ENCODE assay signal across 18 mouse cellular contexts in the genomic region with DNA sequence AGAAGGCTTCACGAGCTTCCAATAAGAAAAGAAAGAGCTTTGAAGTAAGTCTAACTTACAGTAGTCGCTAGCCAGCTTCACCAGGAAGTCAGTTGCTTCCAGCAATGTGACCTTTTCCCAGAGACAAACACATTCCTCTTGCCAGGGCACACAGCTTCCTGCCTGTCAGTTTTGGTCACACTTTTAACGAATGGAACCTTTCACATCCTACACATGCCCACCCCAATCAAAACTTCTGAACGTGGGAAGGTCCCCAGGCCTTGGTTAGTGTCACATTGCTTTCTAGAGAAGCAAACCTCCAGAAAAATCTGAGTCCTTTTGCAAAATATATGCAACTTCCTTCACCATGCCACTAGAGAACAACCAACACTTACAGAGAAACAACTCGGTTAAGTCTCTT.
DNase-seq lines count a peak whose midpoint lies in the region; ATAC-seq and TF ChIP-seq lines count a peak whose summit lies in the region.
"Had no signal": no experiment of that assay in that cellular context is flagged by ENCODE, and none has a peak within 500 bp of the region (broad histone marks: within the 10 kb centered on the region; RNA-seq: fewer than 3 reads in every experiment).

No protein-coding gene starts in this region.

- no peak for ATAC-seq in heart, embryonic 11.5 days (replicated peaks; ENCODE audit: insufficient number of reproducible peaks, low FRiP score, low TSS enrichment)
- no peak for ATAC-seq in kidney, embryonic 14.5 days (ENCODE audit: low FRiP score, low TSS enrichment)
- ATAC-seq in common myeloid progenitor, adult 5-6 weeks (replicated peaks; ENCODE audit: low read depth, poor library complexity, severe bottlenecking): 0 out of 2 replicates have a peak, but pooled peaks have one; percentile 18
- no peak for ATAC-seq in hindbrain, postnatal 0 days
- ATAC-seq: forebrain, embryonic 14.5 days; inflammation-experienced regulatory T-cells, adult 6 months had no signal

- no peak for TF ChIP-seq CTCF in heart, adult 2 months (IDR thresholded peaks at IDR 0.05)
- TF ChIP-seq CTCF in hindbrain, postnatal 0 days (IDR thresholded peaks at IDR 0.05; ENCODE audit: low read depth): no peak

- no peaks in the 10 kb centered on the region for H3K36me3 ChIP-seq in heart, embryonic 11.5 days (ENCODE audit: control insufficient read depth, insufficient read depth, low read length)
- H3K36me3 ChIP-seq in heart, adult 2 months (ENCODE audit: control insufficient read depth, insufficient read depth, low read length): no peaks in the 10 kb centered on the region
- no peaks in the 10 kb centered on the region for H3K36me3 ChIP-seq in kidney, embryonic 14.5 days (ENCODE audit: control insufficient read depth, insufficient read depth, low read length)
- no peaks in the 10 kb centered on the region for H3K36me3 ChIP-seq in hindbrain, postnatal 0 days (ENCODE audit: insufficient read depth, low read length)
- H3K36me3 ChIP-seq: hindbrain, embryonic 10.5 days; liver, embryonic 15.5 days had no signal

- no peaks in the 10 kb centered on the region for H3K27me3 ChIP-seq in heart, embryonic 11.5 days (ENCODE audit: control insufficient read depth, insufficient read depth, low read length)
- H3K27me3 ChIP-seq in heart, adult 2 months (ENCODE audit: control insufficient read depth, insufficient read depth, low read length): no peaks in the 10 kb centered on the region
- H3K27me3 ChIP-seq in kidney, embryonic 14.5 days (ENCODE audit: control insufficient read depth, insufficient read depth, low read length): no peaks in the 10 kb centered on the region
- no peaks in the 10 kb centered on the region for H3K27me3 ChIP-seq in hindbrain, postnatal 0 days (ENCODE audit: insufficient read depth, low read length)
- H3K27me3 ChIP-seq: liver, embryonic 15.5 days had no signal

- H3K4me1 ChIP-seq in heart, embryonic 11.5 days (ENCODE audit: control insufficient read depth, insufficient read depth, low read length): 0 out of 2 replicates have a peak, but pooled peaks cover 4% of the 10 kb centered on the region
- peaks cover 2% of the 10 kb centered on the region for H3K4me1 ChIP-seq in heart, adult 2 months (ENCODE audit: control insufficient read depth, insufficient read depth, low read length)
- H3K4me1 ChIP-seq in kidney, embryonic 14.5 days (ENCODE audit: control insufficient read depth, insufficient read depth, low read length): peaks cover 10% of the 10 kb centered on the region
- no peaks in the 10 kb centered on the region for H3K4me1 ChIP-seq in hindbrain, postnatal 0 days (ENCODE audit: insufficient read depth, low read length)
- H3K4me1 ChIP-seq: liver, embryonic 15.5 days had no signal

- H3K9me3 ChIP-seq in heart, embryonic 11.5 days (replicated peaks; ENCODE audit: control insufficient read depth, low read length): no peaks in the 10 kb centered on the region
- no peaks in the 10 kb centered on the region for H3K9me3 ChIP-seq in kidney, embryonic 14.5 days (ENCODE audit: control insufficient read depth, low read length)
- no peaks in the 10 kb centered on the region for H3K9me3 ChIP-seq in hindbrain, postnatal 0 days (ENCODE audit: low read length)
- H3K9me3 ChIP-seq: hindbrain, embryonic 10.5 days; liver, embryonic 15.5 days had no signal

- no peaks in the 10 kb centered on the region for H3K79me2 ChIP-seq in heart, adult 2 months (replicated peaks; ENCODE audit: control insufficient read depth, insufficient read depth, low read length)

- 29% methylated on average over 5 of the region's 5 CpGs for WGBS in heart, embryonic 11.5 days (ENCODE audit: insufficient replicate concordance)
- WGBS in heart, adult 2 months: 17% methylated on average over 5 of the region's 5 CpGs
- 24% methylated on average over 5 of the region's 5 CpGs for WGBS in kidney, embryonic 14.5 days
- 59% methylated on average over 5 of the region's 5 CpGs for WGBS in hindbrain, postnatal 0 days

- H3K4me2 ChIP-seq in heart, embryonic 11.5 days: no peak overlapping the region
- no peak overlapping the region for H3K4me2 ChIP-seq in kidney, embryonic 14.5 days (replicated peaks; ENCODE audit: low read depth, low read length)
- H3K4me2 ChIP-seq in hindbrain, postnatal 0 days (ENCODE audit: low read depth, low read length): no peak overlapping the region
- H3K4me2 ChIP-seq: liver, embryonic 15.5 days had no signal

- no peak for TF ChIP-seq POLR2A in heart, adult 2 months (IDR thresholded peaks at IDR 0.05; ENCODE audit: insufficient read depth, low read depth, low read length)

- no peak overlapping the region for H3K4me3 ChIP-seq in heart, embryonic 11.5 days (ENCODE audit: low read depth, low read length)
- H3K4me3 ChIP-seq in heart, adult 2 months: no peak overlapping the region
- no peak overlapping the region for H3K4me3 ChIP-seq in kidney, embryonic 14.5 days (ENCODE audit: low read length)
- H3K4me3 ChIP-seq in hindbrain, postnatal 0 days (ENCODE audit: low read length): no peak overlapping the region
- H3K4me3 ChIP-seq: erythroblast, embryonic 14.5 days; hindbrain, embryonic 10.5 days; liver, embryonic 15.5 days; myocyte had no signal

- no peak for DNase-seq in heart, adult 2 months
- peak; percentile 25 for DNase-seq in kidney, adult 9 months
- DNase-seq in kidney, postnatal 10 days: peak; percentile 16
- DNase-seq in cerebellum, adult 9-11 months: no peak
- no peak for DNase-seq in hindbrain, postnatal 0 days (ENCODE audit: low spot score)
- DNase-seq: cerebellum, adult 8-10 months; midbrain, embryonic 14.5 days; right cerebral cortex, postnatal 4 days; thymus, postnatal 25 days had no signal

- intact Hi-C loops in heart, adult 2 months (cut with DNase I): no loop called here

- TF ChIP-seq EP300 in heart, adult 2 months (IDR thresholded peaks at IDR 0.05; ENCODE audit: insufficient read depth, low read depth, low read length): no peak

- no peak overlapping the region for H3K9ac ChIP-seq in heart, embryonic 11.5 days (ENCODE audit: low read depth, low read length)
- H3K9ac ChIP-seq in heart, adult 2 months (ENCODE audit: low read depth, low read length): no peak overlapping the region
- no peak overlapping the region for H3K9ac ChIP-seq in kidney, embryonic 14.5 days (ENCODE audit: low read depth, low read length)
- no peak overlapping the region for H3K9ac ChIP-seq in hindbrain, postnatal 0 days (replicated peaks; ENCODE audit: low read length)
- H3K9ac ChIP-seq: liver, embryonic 15.5 days had no signal

- H3K27ac ChIP-seq in heart, embryonic 11.5 days (ENCODE audit: low read depth, low read length): peak overlapping the region; percentile 35; the same call in 1 of the 2 replicates
- H3K27ac ChIP-seq in heart, adult 2 months: no peak overlapping the region
- H3K27ac ChIP-seq in kidney, embryonic 14.5 days (ENCODE audit: low read depth, low read length): no peak overlapping the region; the same call in 1 of the 2 replicates
- no peak overlapping the region for H3K27ac ChIP-seq in hindbrain, postnatal 0 days
- H3K27ac ChIP-seq: hindbrain, embryonic 10.5 days; liver, embryonic 15.5 days had no signal

Comparison
In these comparisons a context has a peak if more than half of its experiments do, and no peak if none do; other contexts are left out.
1. DNase-seq: peak in kidney, adult 9 months (single experiment) and kidney, postnatal 10 days (single experiment); none in heart, adult 2 months (0 of 2), cerebellum, adult 9-11 months (single experiment) and hindbrain, postnatal 0 days (single experiment).